Mouse (Mus musculus): ENCODE data around the gene Rad23a. TPM values are rescaled to one million over a fixed set of nuclear protein-coding genes. Genes with fewer than 3 reads are reported as not detected.
A peak's percentile ranks its signal among the peaks of the same experiment; 100 is the strongest.

The Rad23a gene
- total RNA-seq (2021) = 10 to 100 TPM; 63.8 to 77.0 TPM
- long read RNA-seq, transcript Rad23a-201 (9 exons, 2,074 nt) = minor isoform, 44 of 121 reads
- long read RNA-seq, transcript Rad23a-202 (9 exons, 1,842 nt) = major isoform, 50 of 121 reads
- long read RNA-seq, partial matches to known transcripts = 5 of 121 reads
- long read RNA-seq, other reads (novel, unspliced or antisense) = 20 of 121 reads

- DNase-seq (ENCODE audit: low spot score in 2 of 2) = peak; percentile 93 to 95
These were observed at the start of gene Rad23a for GRCm38 (mm10) chr8:84840248-84840999. TSS of gene Rad23a (minus strand) at chr8:84840665.

- no peak for DNase-seq (ENCODE audit: low spot score in 2 of 2)
These were observed 48.7 kb upstream of the Rad23a start for GRCm38 (mm10) chr8:84889141-84889540.

- DNase-seq (ENCODE audit: low spot score in 2 of 2) = no peak
These were observed 47.8 kb upstream of the Rad23a start for GRCm38 (mm10) chr8:84888280-84888679.

- no peak for DNase-seq (ENCODE audit: low spot score in 2 of 2)
These were observed 44.3 kb upstream of the Rad23a start for GRCm38 (mm10) chr8:84884728-84885127.

GRCm38 (mm10) chr8:84878915-84879314, 38.5 kb upstream of the Rad23a start:
- DNase-seq (ENCODE audit: low spot score in 2 of 2) = no peak

- DNase-seq (ENCODE audit: low spot score in 2 of 2) = peak in 1 of 2 experiments; percentile 32
These were observed 37.0 kb upstream of the Rad23a start for GRCm38 (mm10) chr8:84877297-84878035.

GRCm38 (mm10) chr8:84874339-84874738, 33.9 kb upstream of the Rad23a start:
- no peak for DNase-seq (ENCODE audit: low spot score in 2 of 2)

GRCm38 (mm10) chr8:84873016-84873415, 32.6 kb upstream of the Rad23a start:
- DNase-seq (ENCODE audit: low spot score in 2 of 2) = no peak

- no peak for DNase-seq (ENCODE audit: low spot score in 2 of 2)
These were observed 32.0 kb upstream of the Rad23a start for GRCm38 (mm10) chr8:84872309-84872965.

GRCm38 (mm10) chr8:84871376-84872308, 31.2 kb upstream of the Rad23a start, which contains the start of gene Syce2:
TSS of gene Syce2 (plus strand) at chr8:84872111.
- peak in 1 of 2 experiments; percentile 37 for DNase-seq (ENCODE audit: low spot score in 2 of 2)

- DNase-seq (ENCODE audit: low spot score in 2 of 2) = peak; percentile 89 to 97
These were observed 16.5 kb upstream of the Rad23a start, which contains the start of gene Farsa for GRCm38 (mm10) chr8:84856864-84857441. TSS of gene Farsa (plus strand) at chr8:84856989.

- no peak for DNase-seq (ENCODE audit: low spot score in 2 of 2)
These were observed 16.0 kb upstream of the Rad23a start for GRCm38 (mm10) chr8:84856434-84856833.

GRCm38 (mm10) chr8:84847684-84848435, 7.4 kb upstream of the Rad23a start:
- no peak for DNase-seq (ENCODE audit: low spot score in 2 of 2)

- peak; percentile 100 for DNase-seq (ENCODE audit: low spot score in 2 of 2)
These were observed 6.5 kb upstream of the Rad23a start, which contains the start of gene Calr for GRCm38 (mm10) chr8:84846722-84847572. TSS of gene Calr (minus strand) at chr8:84846934.

GRCm38 (mm10) chr8:84846094-84846721, 5.7 kb upstream of the Rad23a start:
- peak; percentile 37 to 50 for DNase-seq (ENCODE audit: low spot score in 2 of 2)

GRCm38 (mm10) chr8:84845355-84846093, 5.1 kb upstream of the Rad23a start:
- no peak for DNase-seq (ENCODE audit: low spot score in 2 of 2)

Data from layer of hippocampus, adult 18-20 months (tissue).